Comparison of ENCODE assay signal across 9 mouse cellular contexts in genomic region chr12:73045046-73045723, GRCm38 (mm10). TPM values are rescaled to one million over a fixed set of nuclear protein-coding genes. Genes with fewer than 3 reads are reported as not detected.
DNase-seq lines count a peak whose midpoint lies in the region; ATAC-seq and TF ChIP-seq lines count a peak whose summit lies in the region.
"Had no signal": no experiment of that assay in that cellular context is flagged by ENCODE, and none has a peak within 500 bp of the region (broad histone marks: within the 10 kb centered on the region; RNA-seq: fewer than 3 reads in every experiment).

No protein-coding gene starts in this region.

- no peaks in the 10 kb centered on the region for H3K79me2 ChIP-seq in heart, adult 2 months (replicated peaks; ENCODE audit: control insufficient read depth, insufficient read depth, low read length)

- H3K9ac ChIP-seq in heart, adult 2 months (ENCODE audit: low read depth, low read length), result peak overlapping the region; percentile 50
- H3K9ac ChIP-seq in forebrain, postnatal 0 days, result no peak overlapping the region
- H3K9ac ChIP-seq in intestine, embryonic 14.5 days (ENCODE audit: low read length), result no peak overlapping the region; the same call in 1 of the 2 replicates

- H3K9me3 ChIP-seq in forebrain, postnatal 0 days (ENCODE audit: low read length), result no peaks in the 10 kb centered on the region
- H3K9me3 ChIP-seq in intestine, embryonic 14.5 days (ENCODE audit: control insufficient read depth, low read length), result no peaks in the 10 kb centered on the region

- peak overlapping the region; percentile 64 for H3K4me3 ChIP-seq in heart, adult 2 months
- peak overlapping the region; percentile 22 for H3K4me3 ChIP-seq in forebrain, postnatal 0 days (ENCODE audit: low read depth, low read length)
- peak overlapping the region; percentile 36 for H3K4me3 ChIP-seq in intestine, embryonic 14.5 days (ENCODE audit: low read depth, low read length)

- H3K4me1 ChIP-seq in heart, adult 2 months (ENCODE audit: control insufficient read depth, insufficient read depth, low read length), result peaks cover 4% of the 10 kb centered on the region
- H3K4me1 ChIP-seq in forebrain, postnatal 0 days (ENCODE audit: insufficient read depth), result no peaks in the 10 kb centered on the region
- peaks cover 17% of the 10 kb centered on the region for H3K4me1 ChIP-seq in intestine, embryonic 14.5 days (replicated peaks; ENCODE audit: control insufficient read depth, insufficient read depth, low read length)

- ATAC-seq in forebrain, postnatal 0 days, result no peak
- no peak for ATAC-seq in intestine, embryonic 14.5 days (replicated peaks; ENCODE audit: low FRiP score, low TSS enrichment, low read depth)
- ATAC-seq in monocyte, adult 5-6 weeks (replicated peaks; ENCODE audit: insufficient number of reproducible peaks, low FRiP score, low TSS enrichment, poor library complexity, severe bottlenecking), result no peak

- TF ChIP-seq POLR2A in heart, adult 2 months (IDR thresholded peaks at IDR 0.05; ENCODE audit: insufficient read depth, low read depth, low read length), result no peak

- H3K36me3 ChIP-seq in heart, adult 2 months (ENCODE audit: control insufficient read depth, insufficient read depth, low read length), result no peaks in the 10 kb centered on the region
- no peaks in the 10 kb centered on the region for H3K36me3 ChIP-seq in forebrain, postnatal 0 days (ENCODE audit: insufficient read depth)
- no peaks in the 10 kb centered on the region for H3K36me3 ChIP-seq in intestine, embryonic 14.5 days (ENCODE audit: control insufficient read depth, insufficient read depth, low read length)

- peak in 1 of 2 experiments; percentile 72 for DNase-seq in heart, adult 2 months
- DNase-seq in heart, adult 8-10 months (ENCODE audit: low spot score), result no peak
- DNase-seq in adipocyte (ENCODE audit: low spot score), result peak; percentile 76
- DNase-seq in forebrain, postnatal 0 days, result peak; percentile 36
- DNase-seq in intestine, embryonic 14.5 days (ENCODE audit: low spot score), result peak; percentile 85
- peak; percentile 52 for DNase-seq in lung, postnatal 14 days
- no peak for DNase-seq in frontal cortex, adult 2 months (ENCODE audit: extremely low spot score in 1 of 2, low spot score in 1 of 2)

- peak; percentile 30 for TF ChIP-seq CTCF in heart, adult 2 months (IDR thresholded peaks at IDR 0.05)
- no peak for TF ChIP-seq CTCF in forebrain, postnatal 0 days (IDR thresholded peaks at IDR 0.05; ENCODE audit: low read depth)

- peaks cover 38% of the 10 kb centered on the region for H3K27me3 ChIP-seq in heart, adult 2 months (ENCODE audit: control insufficient read depth, insufficient read depth, low read length)
- peaks cover 87% of the 10 kb centered on the region for H3K27me3 ChIP-seq in forebrain, postnatal 0 days (ENCODE audit: insufficient read depth, low read length)
- H3K27me3 ChIP-seq in intestine, embryonic 14.5 days (replicated peaks; ENCODE audit: control insufficient read depth, insufficient read depth, low read length), result peaks cover 99% of the 10 kb centered on the region

- WGBS in heart, adult 2 months, result 2% methylated on average over 46 of the region's 46 CpGs
- 2% methylated on average over 46 of the region's 46 CpGs for WGBS in forebrain, postnatal 0 days
- WGBS in intestine, embryonic 14.5 days, result under 1% methylated on average over 46 of the region's 46 CpGs

- peak overlapping the region; percentile 44 for H3K4me2 ChIP-seq in forebrain, postnatal 0 days (ENCODE audit: low read depth)
- peak overlapping the region; percentile 60 for H3K4me2 ChIP-seq in intestine, embryonic 14.5 days (ENCODE audit: low read length)

- intact Hi-C loops in heart, adult 2 months (cut with DNase I), result loop anchor here (5.0 kb wide), 3 partner anchors 67 to 362 kb away; partner anchors contain the start of genes Six4, Slc38a6 and Trmt5

- H3K27ac ChIP-seq in heart, adult 2 months, result no peak overlapping the region
- no peak overlapping the region for H3K27ac ChIP-seq in forebrain, postnatal 0 days (ENCODE audit: low read depth, low read length)
- no peak overlapping the region for H3K27ac ChIP-seq in intestine, embryonic 14.5 days (ENCODE audit: low read depth)

- TF ChIP-seq EP300 in heart, adult 2 months (IDR thresholded peaks at IDR 0.05; ENCODE audit: insufficient read depth, low read depth, low read length), result no peak

RNA-seq across cellular contexts. Expression of gene Six1, which starts 8.5 kb away (rescaled TPM):
- total RNA-seq in heart, adult 2 months (2021), result 1 to 10 TPM; 1.2 to 1.4 TPM
- polyA plus RNA-seq in heart, adult 2 months (2012; rRNA removed), result 0.90 and 0.94 TPM in 2 replicates
- 1 to 10 TPM; 1.6 to 3.6 (median 2.9) TPM for total RNA-seq in heart, adult 8-10 months (2022)
- total RNA-seq in forebrain, postnatal 0 days (2014; rRNA removed), result 0.62 and 0.77 TPM in 2 replicates
- 0.65 TPM in 2 replicates for polyA plus RNA-seq in forebrain, postnatal 0 days (2015; fragmentation: Nextera tagmentation; extraction: Ambion mirVana)
- polyA plus RNA-seq in intestine, embryonic 14.5 days (2014; fragmentation: Nextera tagmentation; extraction: Ambion mirVana), result not detected in 2 replicates
- polyA plus RNA-seq in frontal cortex, adult 2 months (2012; rRNA removed), result 0.16 and 0.34 TPM in 2 replicates
- total RNA-seq in monocyte, adult 5-6 weeks (2017), result 0.11 TPM in 1 of 3 replicates, not detected in the others
- total RNA-seq: MEL had no signal

Comparison
In these comparisons a context has a peak if more than half of its experiments do, and no peak if none do; other contexts are left out.
1. DNase-seq: peak in adipocyte (single experiment), forebrain, postnatal 0 days (single experiment), intestine, embryonic 14.5 days (single experiment) and lung, postnatal 14 days (single experiment); none in heart, adult 8-10 months (single experiment) and frontal cortex, adult 2 months (0 of 2).
2. Peak in every context shown above with its lines, with median percentiles within 50 percentile points of each other: H3K4me3 ChIP-seq.